Mouse (Mus musculus): ENCODE results near the gene Map4k5.

Gene Map4k5

GRCm38 (mm10) chr12:69843531-69844445 is 49.2 kb downstream of the Map4k5 start:
- DNase-seq (ENCODE audit: low read depth, low spot score): no peak

- DNase-seq (ENCODE audit: low read depth, low spot score): no peak
Measured at GRCm38 (mm10) chr12:69838376-69838775, 54.6 kb downstream of the Map4k5 start.

GRCm38 (mm10) chr12:69833982-69834604 is 58.9 kb downstream of the Map4k5 start:
- no peak for DNase-seq (ENCODE audit: low read depth, low spot score)

- no peak for DNase-seq (ENCODE audit: low read depth, low spot score)
Measured at GRCm38 (mm10) chr12:69831239-69831910, 61.6 kb downstream of the Map4k5 start.

GRCm38 (mm10) chr12:69828214-69828613 is 64.8 kb downstream of the Map4k5 start:
- no peak for DNase-seq (ENCODE audit: low read depth, low spot score)

- no peak for DNase-seq (ENCODE audit: low read depth, low spot score)
Measured at GRCm38 (mm10) chr12:69824881-69825597, 68.0 kb downstream of the Map4k5 start.

GRCm38 (mm10) chr12:69814272-69814671 is 78.7 kb downstream of the Map4k5 start:
- no peak for DNase-seq (ENCODE audit: low read depth, low spot score)

GRCm38 (mm10) chr12:69813596-69813995 is 79.4 kb downstream of the Map4k5 start:
- no peak for DNase-seq (ENCODE audit: low read depth, low spot score)

GRCm38 (mm10) chr12:69812986-69813385 is 80.0 kb downstream of the Map4k5 start:
- no peak for DNase-seq (ENCODE audit: low read depth, low spot score)

GRCm38 (mm10) chr12:69811976-69812375 is 81.0 kb downstream of the Map4k5 start:
- DNase-seq (ENCODE audit: low read depth, low spot score): no peak

GRCm38 (mm10) chr12:69809439-69809838 is 83.6 kb downstream of the Map4k5 start:
- no peak for DNase-seq (ENCODE audit: low read depth, low spot score)

GRCm38 (mm10) chr12:69807399-69807985 is 85.5 kb downstream of the Map4k5 start:
- DNase-seq (ENCODE audit: low read depth, low spot score): no peak

GRCm38 (mm10) chr12:69805148-69805547 is 87.9 kb downstream of the Map4k5 start:
- DNase-seq (ENCODE audit: low read depth, low spot score): no peak

GRCm38 (mm10) chr12:69804393-69805070 is 88.5 kb downstream of the Map4k5 start:
- no peak for DNase-seq (ENCODE audit: low read depth, low spot score)

- no peak for DNase-seq (ENCODE audit: low read depth, low spot score)
Measured at GRCm38 (mm10) chr12:69803196-69803595, 89.8 kb downstream of the Map4k5 start.

- no peak for DNase-seq (ENCODE audit: low read depth, low spot score)
Measured at GRCm38 (mm10) chr12:69800586-69800985, 92.4 kb downstream of the Map4k5 start.

- DNase-seq (ENCODE audit: low read depth, low spot score): no peak
Measured at GRCm38 (mm10) chr12:69796311-69796710, 96.7 kb downstream of the Map4k5 start.

- peak; percentile 65 for DNase-seq (ENCODE audit: low read depth, low spot score)
Measured at GRCm38 (mm10) chr12:69790530-69791505, 102.2 kb downstream of the Map4k5 start, which contains the start of gene Cdkl1. Gene Cdkl1, minus strand, starts transcription at chr12:69791267.

GRCm38 (mm10) chr12:69789766-69790529 is 103.1 kb downstream of the Map4k5 start:
- DNase-seq (ENCODE audit: low read depth, low spot score): no peak
